Mouse (Mus musculus): Measurements from ENCODE around the gene Lgals2.
A peak's percentile ranks its signal among the peaks of the same experiment; 100 is the strongest.

DNA sequence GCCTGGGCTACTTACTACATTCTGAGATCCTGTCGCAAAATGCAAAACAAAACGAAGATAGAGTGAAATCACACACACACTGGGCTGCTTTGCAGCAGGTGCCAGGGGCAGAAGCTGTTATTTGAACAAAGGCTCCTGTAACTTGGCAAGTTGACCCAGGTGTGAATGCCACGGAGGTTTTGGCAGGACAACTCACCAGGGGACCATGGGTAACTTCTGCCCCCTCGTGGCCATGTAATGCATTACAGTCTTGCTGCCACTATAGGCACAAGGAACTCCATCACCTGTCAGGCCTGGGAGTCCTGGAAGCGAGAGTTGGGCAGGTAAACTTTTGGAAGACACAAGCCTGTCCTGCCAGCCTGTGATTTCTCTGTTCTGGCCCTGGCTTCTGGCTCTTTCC lies 6.9 kb downstream of the Lgals2 start:
- TF ChIP-seq CTCF (IDR thresholded peaks at IDR 0.05; ENCODE audit: low read depth, low read length): peak; percentile 93
- no peak for TF ChIP-seq TAL1 (conservative IDR thresholded peaks at IDR 0.05; ENCODE audit: low read depth, low read length)

Data from G1E (cell line).